Mouse (Mus musculus) embryonic facial prominence, embryonic 11.5 days (tissue): ENCODE results near the gene Aebp1. TPM values are rescaled to one million over a fixed set of nuclear protein-coding genes. Genes with fewer than 3 reads are reported as not detected.

ENCODE experiments used
- ATAC-seq: fragments of 200-750 bp; cut with Nextera tagmentation; replicated peaks from 2 replicates; pipeline ENCODE4 v1.8.0; 2017; ENCODE audit warnings: low read depth; ENCODE audit not compliant: insufficient number of reproducible peaks, low FRiP score, low TSS enrichment
- DNase-seq: peaks from one replicate; pipeline ENCODE4 v3.0.0-alpha.2; 2015; ENCODE audit warnings: low spot score
- H3K27ac ChIP-seq: fragments of 300-500 bp; sonication (generic); replicated peaks from 2 replicates; pipeline ENCODE4 v1.5.1; 2014; ENCODE audit warnings: mild to moderate bottlenecking, low read depth, low read length, control low read depth
- H3K27me3 ChIP-seq: fragments of 300-500 bp; sonication (generic); 2 replicates; pipeline ENCODE4 v1.6.1; 2014; ENCODE audit warnings: mild to moderate bottlenecking, low read length, moderate library complexity, mixed read lengths; ENCODE audit not compliant: control insufficient read depth, insufficient read depth
- H3K36me3 ChIP-seq: fragments of 300-500 bp; sonication (generic); replicated peaks from 2 replicates; pipeline ENCODE4 v1.6.1; 2014; ENCODE audit warnings: low read depth, mild to moderate bottlenecking, low read length, moderate library complexity, mixed read lengths; ENCODE audit not compliant: control insufficient read depth, insufficient read depth
- H3K4me1 ChIP-seq: fragments of 300-500 bp; sonication (generic); 2 replicates; pipeline ENCODE4 v1.6.1; 2014; ENCODE audit warnings: low read length, mixed read lengths; ENCODE audit not compliant: control insufficient read depth, insufficient read depth
- H3K4me2 ChIP-seq: fragments of 300-500 bp; sonication (generic); 2 replicates; pipeline ENCODE4 v1.6.1; 2014; ENCODE audit warnings: low read depth, mild to moderate bottlenecking, control low read depth, low read length, moderate library complexity
- H3K4me3 ChIP-seq: fragments of 300-500 bp; sonication (generic); 2 replicates; pipeline ENCODE4 v1.5.1; 2014; ENCODE audit warnings: low read depth, low read length, control low read depth
- H3K9ac ChIP-seq: fragments of 300-500 bp; sonication (generic); replicated peaks from 2 replicates; pipeline ENCODE4 v1.6.1; 2014; ENCODE audit warnings: mild to moderate bottlenecking, control low read depth, low read length
- H3K9me3 ChIP-seq: fragments of 300-500 bp; sonication (generic); replicated peaks from 2 replicates; pipeline ENCODE4 v1.6.1; 2016; ENCODE audit warnings: mild to moderate bottlenecking, low read length, inconsistent platforms, mixed read lengths; ENCODE audit not compliant: control insufficient read depth
- WGBS: fragments of 180-500 bp; shearing (Covaris S2); extraction: QIAGEN DNeasy Blood & Tissue Kit; methylation state at CpG from one replicate; pipeline ENCODE4 v1.1.7; 2014; 5-methylcytosine and 5-hydroxymethylcytosine counted together
- polyA plus RNA-seq: library from polyadenylated mRNA; unstranded; fragments of >200 nt; fragmentation: Nextera tagmentation; extraction: Ambion mirVana; gene quantifications from 2 replicates; pipeline ENCODE4 v1.2.1, GENCODE M21; 2014

Aebp1 gene
- polyA plus RNA-seq, 1 experiment from 2014 or later, result 8.3 TPM

GRCm38 (mm10) chr11:5873192-5873591, 11.4 kb downstream of the Aebp1 start:
- H3K4me3 ChIP-seq, result no peak overlapping the region
- peaks cover 5% of the 10 kb centered on the region; the same call in 1 of the 2 replicates for H3K4me1 ChIP-seq
- ATAC-seq (no peak), DNase-seq (no peak)
- no peaks in the 10 kb centered on the region for H3K27me3 ChIP-seq
- WGBS, result 94% methylated on average over 9 of the region's 9 CpGs
- no peak overlapping the region for H3K4me2 ChIP-seq
- peaks cover 10% of the 10 kb centered on the region for H3K36me3 ChIP-seq
- no peak overlapping the region for H3K27ac ChIP-seq
- H3K9ac ChIP-seq, result no peak overlapping the region
- H3K9me3 ChIP-seq, result no peaks in the 10 kb centered on the region

- DNase-seq (no peak), ATAC-seq (no peak)
- 9% methylated on average over 5 of the region's 5 CpGs for WGBS
- peak overlapping the region; percentile 71 for H3K9ac ChIP-seq
- peaks cover 5% of the 10 kb centered on the region; the same call in 1 of the 2 replicates for H3K4me1 ChIP-seq
- H3K4me2 ChIP-seq, result peak overlapping the region; percentile 65
- H3K4me3 ChIP-seq, result peak overlapping the region; percentile 63
- peaks cover 10% of the 10 kb centered on the region for H3K36me3 ChIP-seq
- H3K9me3 ChIP-seq, result no peaks in the 10 kb centered on the region
- H3K27ac ChIP-seq, result no peak overlapping the region
- H3K27me3 ChIP-seq, result no peaks in the 10 kb centered on the region
These were observed 15.7 kb downstream of the Aebp1 start for GRCm38 (mm10) chr11:5877421-5877820.

GRCm38 (mm10) chr11:5877921-5878526, 16.3 kb downstream of the Aebp1 start, which contains the start of gene Pold2:
TSS of gene Pold2 (minus strand) at chr11:5878292.
- no peaks in the 10 kb centered on the region for H3K9me3 ChIP-seq
- peak within 1 kb of the TSS; percentile 71 for H3K9ac ChIP-seq
- H3K4me1 ChIP-seq, result peaks cover 5% of the 10 kb centered on the region; the same call in 1 of the 2 replicates
- WGBS, result under 1% methylated on average over 52 of the region's 52 CpGs
- H3K36me3 ChIP-seq, result peaks cover 5% of the 10 kb centered on the region
- peak within 1 kb of the TSS; percentile 63 for H3K4me3 ChIP-seq
- peak within 1 kb of the TSS; percentile 78 for H3K27ac ChIP-seq
- H3K27me3 ChIP-seq, result no peaks in the 10 kb centered on the region
- ATAC-seq (peak; percentile 98), DNase-seq (peak; percentile 99)
- H3K4me2 ChIP-seq, result peak within 1 kb of the TSS; percentile 65

- ATAC-seq (no peak), DNase-seq (no peak)
- WGBS, result 47% methylated on average over 8 of the region's 8 CpGs
- peak overlapping the region; percentile 66 for H3K9ac ChIP-seq
- H3K4me3 ChIP-seq, result peak overlapping the region; percentile 63
- H3K4me1 ChIP-seq, result peaks cover 5% of the 10 kb centered on the region; the same call in 1 of the 2 replicates
- no peaks in the 10 kb centered on the region for H3K27me3 ChIP-seq
- peak overlapping the region; percentile 78 for H3K27ac ChIP-seq
- peaks cover 5% of the 10 kb centered on the region for H3K36me3 ChIP-seq
- peak overlapping the region; percentile 65 for H3K4me2 ChIP-seq
- no peaks in the 10 kb centered on the region for H3K9me3 ChIP-seq
These were observed 16.9 kb downstream of the Aebp1 start for GRCm38 (mm10) chr11:5878661-5879060.

- ATAC-seq (no peak), DNase-seq (peak; percentile 71)
- 44% methylated on average over 5 of the region's 5 CpGs for WGBS
- Histone ChIP-seq H3K36me3 (no peaks in the 10 kb centered on the region; the same call in 1 of the 2 replicates), H3K4me3 (no peak overlapping the region), H3K4me2 (no peak overlapping the region), H3K9ac (no peak overlapping the region), H3K9me3 (no peaks in the 10 kb centered on the region), H3K4me1 (peaks cover 5% of the 10 kb centered on the region; the same call in 1 of the 2 replicates), H3K27ac (no peak overlapping the region), H3K27me3 (no peaks in the 10 kb centered on the region)
These were observed 18.2 kb downstream of the Aebp1 start for GRCm38 (mm10) chr11:5879905-5880304.

GRCm38 (mm10) chr11:5882518-5882917, 20.8 kb downstream of the Aebp1 start:
- ATAC-seq, result no peak
- no peak overlapping the region for H3K27ac ChIP-seq
- no peak for DNase-seq
- H3K4me2 ChIP-seq, result no peak overlapping the region
- no peaks in the 10 kb centered on the region for H3K27me3 ChIP-seq
- WGBS, result 78% methylated on average over 8 of the region's 8 CpGs
- H3K9me3 ChIP-seq, result no peaks in the 10 kb centered on the region
- no peak overlapping the region for H3K9ac ChIP-seq
- H3K4me3 ChIP-seq, result no peak overlapping the region
- no peaks in the 10 kb centered on the region for H3K36me3 ChIP-seq
- H3K4me1 ChIP-seq, result no peaks in the 10 kb centered on the region

- no peak for ATAC-seq
- no peak overlapping the region for H3K27ac ChIP-seq
- no peaks in the 10 kb centered on the region for H3K27me3 ChIP-seq
- no peaks in the 10 kb centered on the region for H3K36me3 ChIP-seq
- H3K9me3 ChIP-seq, result no peaks in the 10 kb centered on the region
- peaks cover 3% of the 10 kb centered on the region; the same call in 1 of the 2 replicates for H3K4me1 ChIP-seq
- no peak overlapping the region for H3K4me3 ChIP-seq
- no peak overlapping the region for H3K4me2 ChIP-seq
- DNase-seq, result peak; percentile 86
- 23% methylated on average over 9 of the region's 9 CpGs for WGBS
- H3K9ac ChIP-seq, result no peak overlapping the region
These were observed 24.4 kb downstream of the Aebp1 start for GRCm38 (mm10) chr11:5886187-5886586.

GRCm38 (mm10) chr11:5887250-5887649, 25.5 kb downstream of the Aebp1 start:
- no peaks in the 10 kb centered on the region for H3K36me3 ChIP-seq
- no peak overlapping the region for H3K4me3 ChIP-seq
- no peak overlapping the region for H3K9ac ChIP-seq
- H3K4me2 ChIP-seq, result no peak overlapping the region
- ATAC-seq, result no peak
- no peaks in the 10 kb centered on the region for H3K9me3 ChIP-seq
- peaks cover 3% of the 10 kb centered on the region; the same call in 1 of the 2 replicates for H3K4me1 ChIP-seq
- DNase-seq, result no peak
- no peaks in the 10 kb centered on the region for H3K27me3 ChIP-seq
- WGBS, result 38% methylated on average over 5 of the region's 5 CpGs
- H3K27ac ChIP-seq, result 0 out of 2 replicates have a peak overlapping the region, but pooled peaks have one; percentile 4
